Mouse (Mus musculus) ES-E14 (cell line): ENCODE results near the gene Cdpf1.

Source experiments
- CHD2 ChIP-seq: IDR thresholded peaks from 2 replicates; pipeline ENCODE4 v1.6.1; 2014; ENCODE audit warnings: mild to moderate bottlenecking, low read depth, low read length, inconsistent platforms
- HCFC1 ChIP-seq: IDR thresholded peaks from 2 replicates; pipeline ENCODE4 v1.6.1; 2012; ENCODE audit warnings: low read length, inconsistent platforms, borderline replicate concordance; ENCODE audit not compliant: insufficient read depth
- MAFK ChIP-seq: IDR thresholded peaks from 2 replicates; pipeline ENCODE4 v1.6.1; 2014; ENCODE audit warnings: mild to moderate bottlenecking, low read depth, low read length, inconsistent platforms; ENCODE audit not compliant: insufficient read depth
- ZC3H11A ChIP-seq: IDR thresholded peaks from 2 replicates; pipeline ENCODE4 v1.6.1; 2012; ENCODE audit warnings: low read depth, mild to moderate bottlenecking, inconsistent platforms, low read length, borderline replicate concordance
- ZNF384 ChIP-seq: IDR thresholded peaks from 2 replicates; pipeline ENCODE4 v1.6.1; 2012; ENCODE audit warnings: low read depth, low read length, inconsistent platforms

- TF ChIP-seq MAFK: no peak
- no peak for TF ChIP-seq CHD2
- TF ChIP-seq ZNF384: no peak
- no peak for TF ChIP-seq ZC3H11A
- TF ChIP-seq HCFC1: no peak
These were observed 47.5 kb upstream of the Cdpf1 start for GRCm38 (mm10) chr15:85858980-85859489.
